Mouse (Mus musculus) lung, postnatal 0 days (tissue): Measurements from ENCODE around the gene Gm8229. TPM values are rescaled to one million over a fixed set of nuclear protein-coding genes. Genes with fewer than 3 reads are reported as not detected.
A peak's percentile ranks its signal among the peaks of the same experiment; 100 is the strongest.
"Not testable (repeated sequence)": the region's sequence is repeated elsewhere in the genome, so short reads cannot be mapped to it uniquely, and the experiment has no call there.

Source experiments
- ATAC-seq: fragments of 200-750 bp; cut with Nextera tagmentation; 2 replicates; pipeline ENCODE4 v1.8.0; 2017; ENCODE audit warnings: moderate library complexity
- DNase-seq: peaks from one replicate; pipeline ENCODE4 v3.0.0-alpha.2; 2016; ENCODE audit warnings: low spot score
- H3K27ac ChIP-seq: fragments of 300-500 bp; sonication (generic); 2 replicates; pipeline ENCODE4 v1.5.1; 2014; ENCODE audit warnings: antibody characterized with exemption, mild to moderate bottlenecking, low read length, mixed read lengths
- H3K27me3 ChIP-seq: fragments of 300-500 bp; sonication (generic); replicated peaks from 2 replicates; pipeline ENCODE4 v1.6.1; 2014; ENCODE audit warnings: low read length, mixed read lengths; ENCODE audit not compliant: insufficient read depth
- H3K36me3 ChIP-seq: fragments of 300-500 bp; sonication (generic); 2 replicates; pipeline ENCODE4 v1.6.1; 2014; ENCODE audit warnings: low read length, mixed read lengths; ENCODE audit not compliant: insufficient read depth
- H3K4me1 ChIP-seq: fragments of 300-500 bp; sonication (generic); 2 replicates; pipeline ENCODE4 v1.6.1; 2014; ENCODE audit warnings: antibody characterized with exemption, low read depth, low read length, mixed read lengths; ENCODE audit not compliant: insufficient read depth
- H3K4me2 ChIP-seq: fragments of 300-500 bp; sonication (generic); replicated peaks from 2 replicates; pipeline ENCODE4 v1.6.1; 2014; ENCODE audit warnings: low read depth, mild to moderate bottlenecking, low read length, moderate library complexity, mixed read lengths
- H3K4me3 ChIP-seq: fragments of 300-500 bp; sonication (generic); 2 replicates; pipeline ENCODE4 v1.5.1; 2014; ENCODE audit warnings: low read depth, low read length
- H3K9ac ChIP-seq: fragments of 300-500 bp; sonication (generic); replicated peaks from 2 replicates; pipeline ENCODE4 v1.6.1; 2014; ENCODE audit warnings: low read depth, mild to moderate bottlenecking
- H3K9me3 ChIP-seq: fragments of 300-500 bp; sonication (generic); 2 replicates; pipeline ENCODE4 v1.6.1; 2016; ENCODE audit warnings: low read length, mixed read lengths
- CTCF ChIP-seq: IDR thresholded peaks from 2 replicates; pipeline ENCODE4 v1.5.1; 2016; ENCODE audit warnings: antibody characterized with exemption, mild to moderate bottlenecking
- WGBS: fragments of 180-500 bp; shearing (Covaris S2); extraction: QIAGEN DNeasy Blood & Tissue Kit; methylation state at CpG from one replicate; pipeline ENCODE4 v1.1.7; 2014; 5-methylcytosine and 5-hydroxymethylcytosine counted together
- polyA plus RNA-seq: library from polyadenylated mRNA; unstranded; fragments of >200 nt; fragmentation: Nextera tagmentation; extraction: Ambion mirVana; gene quantifications from 2 replicates; pipeline ENCODE4 v1.2.1, GENCODE M21; 2015

Gm8229 gene
- not detected in 2 replicates for polyA plus RNA-seq

- not testable (repeated sequence) for ATAC-seq, H3K27ac ChIP-seq, H3K4me1 ChIP-seq, H3K9ac ChIP-seq, H3K36me3 ChIP-seq, H3K9me3 ChIP-seq, H3K27me3 ChIP-seq, DNase-seq, H3K4me2 ChIP-seq, H3K4me3 ChIP-seq
- 90% methylated on average over 4 of the region's 4 CpGs for WGBS
Observed at GRCm38 (mm10) chr14:44365057-44365456, at the start of gene Gm8229. TSS of gene Gm8229 (plus strand) at chr14:44365357.

DNA sequence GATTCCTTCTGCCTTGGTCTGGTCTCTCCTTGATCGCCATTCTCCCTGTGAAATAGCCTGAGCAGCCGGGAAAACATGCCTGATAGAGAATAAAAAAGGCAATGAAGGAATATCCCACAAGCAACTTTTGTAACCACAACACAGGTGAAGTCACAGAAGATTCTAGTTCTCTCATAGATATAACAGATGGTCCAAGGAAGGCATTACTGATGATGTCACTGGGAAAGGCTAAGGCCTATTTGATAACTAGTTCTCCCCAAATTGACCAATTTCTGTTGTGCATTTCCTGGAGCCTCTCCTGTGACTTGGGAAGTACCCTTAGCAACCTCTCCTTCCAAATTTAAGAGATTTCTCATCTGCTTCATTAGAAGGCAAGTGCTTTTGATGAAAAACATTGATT, 26.7 kb upstream of the Gm8229 start, which contains the start of gene Gm5930:
TSS of gene Gm5930 (minus strand) at position 101 of the 400 bp plus-strand sequence.
- not testable (repeated sequence) for H3K9ac ChIP-seq, DNase-seq, H3K27me3 ChIP-seq, H3K4me3 ChIP-seq, H3K9me3 ChIP-seq, H3K36me3 ChIP-seq, H3K4me2 ChIP-seq, H3K4me1 ChIP-seq, H3K27ac ChIP-seq, ATAC-seq
- WGBS = no CpG with 5 or more reads among the region's 2 CpGs

DNA sequence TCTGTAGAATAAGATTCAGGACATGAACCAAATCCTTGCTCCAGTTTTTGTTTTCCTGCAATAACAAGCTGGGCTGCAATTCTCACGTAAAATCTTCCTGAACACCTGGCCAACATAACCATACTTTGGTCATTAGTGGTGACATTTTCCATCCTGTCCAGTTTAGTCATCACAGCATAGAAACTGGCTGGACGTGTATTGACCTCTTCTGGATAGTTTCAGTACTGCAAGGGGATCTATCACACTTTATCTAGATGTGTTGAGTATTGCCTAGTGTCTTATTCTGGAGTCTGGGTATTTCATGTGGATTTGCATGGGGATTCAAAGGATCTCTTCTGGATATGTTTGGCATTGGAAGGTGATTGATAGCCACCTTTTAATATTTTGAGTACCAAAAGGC, 3.7 kb upstream of the Gm8229 start:
- 10% methylated on average over 1 of the region's 2 CpGs for WGBS
- H3K9ac ChIP-seq, H3K27ac ChIP-seq, H3K36me3 ChIP-seq, H3K9me3 ChIP-seq, H3K4me1 ChIP-seq, H3K4me2 ChIP-seq, ATAC-seq, H3K4me3 ChIP-seq, H3K27me3 ChIP-seq, DNase-seq: not testable (repeated sequence)
- TF ChIP-seq CTCF = peak; percentile 30

DNA sequence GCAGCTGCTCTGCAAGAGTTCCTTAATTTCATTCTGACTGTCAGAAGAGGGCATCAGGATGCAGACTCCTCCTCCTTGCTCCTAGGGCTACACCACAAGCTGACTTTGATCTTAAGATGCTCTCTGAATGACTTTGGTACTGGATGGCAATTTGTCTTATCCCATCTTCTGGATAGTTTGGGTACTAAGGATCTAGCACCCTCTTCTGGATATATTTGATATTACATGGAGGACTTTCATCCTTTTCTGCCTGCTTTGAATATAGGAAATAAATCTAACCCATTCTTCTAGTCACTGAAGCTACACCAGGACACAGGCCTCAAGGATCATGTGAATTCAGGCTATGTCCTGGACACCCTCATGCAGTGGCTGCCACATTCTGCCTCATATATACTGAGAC, 2.9 kb upstream of the Gm8229 start:
- H3K4me1 ChIP-seq, DNase-seq, H3K4me3 ChIP-seq, H3K9ac ChIP-seq, H3K36me3 ChIP-seq, H3K9me3 ChIP-seq, H3K4me2 ChIP-seq, ATAC-seq, H3K27me3 ChIP-seq, H3K27ac ChIP-seq: not testable (repeated sequence)
- TF ChIP-seq CTCF = peak; percentile 17; the same call in 1 of the 2 replicates

- WGBS = 61% methylated on average over 3 of the region's 4 CpGs
Observed at GRCm38 (mm10) chr14:44384233-44384632, 19.1 kb downstream of the Gm8229 start.

GRCm38 (mm10) chr14:44410588-44410987, 45.4 kb downstream of the Gm8229 start, which contains the start of gene Gm3371:
TSS of gene Gm3371 (minus strand) at chr14:44410688.
- WGBS = no CpG with 5 or more reads among the region's 2 CpGs

More at GRCm38 (mm10) chr14:44384233-44384632, 19.1 kb downstream of the Gm8229 start:
- H3K9me3 ChIP-seq, H3K4me2 ChIP-seq, H3K36me3 ChIP-seq, H3K27ac ChIP-seq, H3K27me3 ChIP-seq, ATAC-seq, H3K4me3 ChIP-seq, H3K4me1 ChIP-seq, DNase-seq, H3K9ac ChIP-seq: not testable (repeated sequence)

More at GRCm38 (mm10) chr14:44410588-44410987, 45.4 kb downstream of the Gm8229 start, which contains the start of gene Gm3371:
- H3K9ac ChIP-seq, H3K4me3 ChIP-seq, H3K9me3 ChIP-seq, H3K27ac ChIP-seq, H3K36me3 ChIP-seq, H3K27me3 ChIP-seq, H3K4me2 ChIP-seq, DNase-seq, H3K4me1 ChIP-seq, ATAC-seq: not testable (repeated sequence)

Other genes with a start within 250 kb of the Gm8229 start
- not detected in 2 replicates for gene Gm3327, start 241.5 kb upstream of the Gm8229 start, polyA plus RNA-seq
- not detected in 2 replicates for gene Gm8212, start 167.7 kb upstream of the Gm8229 start, polyA plus RNA-seq
- not detected in 2 replicates for gene 4930503E14Rik, start 152.1 kb upstream of the Gm8229 start, polyA plus RNA-seq
- gene Gm8220, start 79.8 kb upstream of the Gm8229 start, polyA plus RNA-seq = not detected in 2 replicates
- not detected in 2 replicates for gene Gm5930, start 26.8 kb upstream of the Gm8229 start, polyA plus RNA-seq
- not detected in 2 replicates for gene Gm3371, start 45.3 kb downstream of the Gm8229 start, polyA plus RNA-seq
- gene Gm8232, start 68.3 kb downstream of the Gm8229 start, polyA plus RNA-seq = not detected in 2 replicates
- gene BC061237, start 127.1 kb downstream of the Gm8229 start, polyA plus RNA-seq = not detected in 2 replicates
- gene Gm17093, start 152.9 kb downstream of the Gm8229 start, polyA plus RNA-seq = not detected in 2 replicates
- not detected in 2 replicates for gene Gm8247, start 217.8 kb downstream of the Gm8229 start, polyA plus RNA-seq